Mouse (Mus musculus): Measurements from ENCODE around the gene Olfr958.
A peak's percentile ranks its signal among the peaks of the same experiment; 100 is the strongest.

The Olfr958 gene

GRCm38 (mm10) chr9:39553946-39554345, at the start of gene Olfr958:
Olfr958 (minus strand) TSS chr9:39554054.
- DNase-seq (ENCODE audit: low spot score in 2 of 2): no peak

GRCm38 (mm10) chr9:39603333-39603845, 49.5 kb upstream of the Olfr958 start:
- DNase-seq (ENCODE audit: low spot score in 2 of 2): peak in 1 of 2 experiments; percentile 4

GRCm38 (mm10) chr9:39602536-39603332, 48.9 kb upstream of the Olfr958 start:
- peak in 1 of 2 experiments; percentile 3 for DNase-seq (ENCODE audit: low spot score in 2 of 2)

GRCm38 (mm10) chr9:39577050-39577449, 23.2 kb upstream of the Olfr958 start:
- DNase-seq (ENCODE audit: low spot score in 2 of 2): no peak

- DNase-seq (ENCODE audit: low spot score in 2 of 2): no peak
These were observed 21.6 kb upstream of the Olfr958 start, which contains the start of gene Olfr959 for GRCm38 (mm10) chr9:39575469-39575868. Olfr959 (minus strand) TSS chr9:39575569.

- DNase-seq (ENCODE audit: low spot score in 2 of 2): no peak
These were observed 4.4 kb upstream of the Olfr958 start for GRCm38 (mm10) chr9:39558349-39558647.

- no peak for DNase-seq (ENCODE audit: low spot score in 2 of 2)
These were observed 3.9 kb upstream of the Olfr958 start for GRCm38 (mm10) chr9:39557529-39558348.

- no peak for DNase-seq (ENCODE audit: low spot score in 2 of 2)
These were observed 3.0 kb downstream of the Olfr958 start for GRCm38 (mm10) chr9:39550806-39551205.

GRCm38 (mm10) chr9:39523616-39524285, 30.1 kb downstream of the Olfr958 start:
- DNase-seq (ENCODE audit: low spot score in 2 of 2): no peak

GRCm38 (mm10) chr9:39518595-39518994, 35.3 kb downstream of the Olfr958 start:
- no peak for DNase-seq (ENCODE audit: low spot score in 2 of 2)

- no peak for DNase-seq (ENCODE audit: low spot score in 2 of 2)
These were observed 38.3 kb downstream of the Olfr958 start, which contains the start of gene Olfr957 for GRCm38 (mm10) chr9:39515531-39515930. Olfr957 (minus strand) TSS chr9:39515809.

GRCm38 (mm10) chr9:39509412-39509811, 44.4 kb downstream of the Olfr958 start:
- DNase-seq (ENCODE audit: low spot score in 2 of 2): no peak

GRCm38 (mm10) chr9:39508998-39509397, 44.9 kb downstream of the Olfr958 start:
- DNase-seq (ENCODE audit: low spot score in 2 of 2): peak; percentile 47 to 67

Measured in cerebellum, postnatal 4 days (tissue).